Mouse (Mus musculus) thymus, postnatal 25 days (tissue): Measurements from ENCODE around the gene Rab3a.
A peak's percentile ranks its signal among the peaks of the same experiment; 100 is the strongest.

Source experiments
- DNase-seq: peaks from one replicate; pipeline ENCODE4 v3.0.0; 2022

Gene Rab3a

GRCm38 (mm10) chr8:70754043-70754870 lies at the start of gene Rab3a:
Rab3a (plus strand) TSS chr8:70754679.
- DNase-seq = peak; percentile 93

GRCm38 (mm10) chr8:70708281-70708680 lies 46.2 kb upstream of the Rab3a start:
- DNase-seq = no peak

- DNase-seq = no peak
Observed at GRCm38 (mm10) chr8:70709794-70710193, 44.7 kb upstream of the Rab3a start.

- no peak for DNase-seq
Observed at GRCm38 (mm10) chr8:70710296-70710695, 44.2 kb upstream of the Rab3a start.

- no peak for DNase-seq
Observed at GRCm38 (mm10) chr8:70711041-70711440, 43.4 kb upstream of the Rab3a start.

- DNase-seq = no peak
Observed at GRCm38 (mm10) chr8:70713991-70714390, 40.5 kb upstream of the Rab3a start.

GRCm38 (mm10) chr8:70715086-70715485 lies 39.4 kb upstream of the Rab3a start:
- no peak for DNase-seq

GRCm38 (mm10) chr8:70716521-70717400 lies 37.7 kb upstream of the Rab3a start:
- no peak for DNase-seq

- DNase-seq = peak; percentile 87
Observed at GRCm38 (mm10) chr8:70718297-70718696, 36.2 kb upstream of the Rab3a start, which contains the start of gene Gm3336. Gm3336 (plus strand) TSS chr8:70718543.

GRCm38 (mm10) chr8:70719796-70720270 lies 34.6 kb upstream of the Rab3a start:
- no peak for DNase-seq

- peak; percentile 75 for DNase-seq
Observed at GRCm38 (mm10) chr8:70720739-70721138, 33.7 kb upstream of the Rab3a start.

- no peak for DNase-seq
Observed at GRCm38 (mm10) chr8:70721601-70722000, 32.9 kb upstream of the Rab3a start.

- DNase-seq = no peak
Observed at GRCm38 (mm10) chr8:70723486-70724210, 30.8 kb upstream of the Rab3a start, which contains the start of gene Pde4c. Pde4c (plus strand) TSS chr8:70723720.

- no peak for DNase-seq
Observed at GRCm38 (mm10) chr8:70724216-70724615, 30.3 kb upstream of the Rab3a start.

- no peak for DNase-seq
Observed at GRCm38 (mm10) chr8:70725792-70726447, 28.6 kb upstream of the Rab3a start.

- DNase-seq = no peak
Observed at GRCm38 (mm10) chr8:70726721-70727120, 27.8 kb upstream of the Rab3a start.

- DNase-seq = peak; percentile 38
Observed at GRCm38 (mm10) chr8:70729808-70730475, 24.5 kb upstream of the Rab3a start.

GRCm38 (mm10) chr8:70730956-70731355 lies 23.5 kb upstream of the Rab3a start:
- no peak for DNase-seq

GRCm38 (mm10) chr8:70737705-70738104 lies 16.8 kb upstream of the Rab3a start:
- no peak for DNase-seq

- DNase-seq = no peak
Observed at GRCm38 (mm10) chr8:70738211-70738610, 16.3 kb upstream of the Rab3a start.

- no peak for DNase-seq
Observed at GRCm38 (mm10) chr8:70741661-70742060, 12.8 kb upstream of the Rab3a start.

GRCm38 (mm10) chr8:70742176-70742575 lies 12.3 kb upstream of the Rab3a start:
- no peak for DNase-seq
